Comparison of ENCODE assay signal across 8 mouse cellular contexts in the genomic region with DNA sequence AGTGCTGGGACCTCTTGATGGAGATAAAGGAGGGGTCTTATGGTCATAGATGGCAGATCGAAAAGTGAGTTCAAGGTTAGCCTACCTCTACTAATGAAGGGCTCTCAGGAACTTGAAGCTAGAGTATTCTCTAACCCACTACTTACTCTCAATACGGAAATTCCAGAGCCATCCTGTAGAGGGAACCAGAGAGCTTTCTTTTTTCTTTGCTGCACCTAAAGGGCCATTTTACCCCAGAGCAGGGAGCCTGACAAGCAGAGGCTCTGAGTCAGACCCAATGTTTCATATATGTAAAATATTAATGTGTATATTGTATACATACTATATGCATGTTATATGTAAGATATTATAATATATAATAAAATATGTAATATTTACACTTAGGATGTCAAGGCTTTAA.
DNase-seq lines count a peak whose midpoint lies in the region; ATAC-seq and TF ChIP-seq lines count a peak whose summit lies in the region.

No protein-coding gene starts in this region.

- no peaks in the 10 kb centered on the region for H3K4me1 ChIP-seq in heart, adult 2 months (ENCODE audit: control insufficient read depth, insufficient read depth, low read length)
- H3K4me1 ChIP-seq in heart, embryonic 12.5 days (replicated peaks), result no peaks in the 10 kb centered on the region
- no peaks in the 10 kb centered on the region for H3K4me1 ChIP-seq in E14TG2a.4 (replicated peaks; ENCODE audit: low read depth, low read length)

- no peaks in the 10 kb centered on the region for H3K79me2 ChIP-seq in heart, adult 2 months (replicated peaks; ENCODE audit: control insufficient read depth, insufficient read depth, low read length)

- H3K9me3 ChIP-seq in heart, embryonic 12.5 days (replicated peaks), result no peaks in the 10 kb centered on the region
- no peaks in the 10 kb centered on the region for H3K9me3 ChIP-seq in E14TG2a.4 (ENCODE audit: low read length)

- H3K9ac ChIP-seq in heart, adult 2 months (ENCODE audit: low read depth, low read length), result no peak overlapping the region
- no peak overlapping the region for H3K9ac ChIP-seq in heart, embryonic 12.5 days

- H3K27me3 ChIP-seq in heart, adult 2 months (ENCODE audit: control insufficient read depth, insufficient read depth, low read length), result no peaks in the 10 kb centered on the region; the same call in 1 of the 2 replicates
- H3K27me3 ChIP-seq in heart, embryonic 12.5 days (replicated peaks), result peaks cover 44% of the 10 kb centered on the region
- peaks cover 20% of the 10 kb centered on the region for H3K27me3 ChIP-seq in E14TG2a.4 (ENCODE audit: insufficient read depth, low read length)

- H3K4me2 ChIP-seq in heart, embryonic 12.5 days, result no peak overlapping the region

- no peak for TF ChIP-seq EP300 in heart, adult 2 months (IDR thresholded peaks at IDR 0.05; ENCODE audit: insufficient read depth, low read depth, low read length)

- peak; percentile 85 for TF ChIP-seq CTCF in heart, adult 2 months (IDR thresholded peaks at IDR 0.05)
- peak; percentile 69 for TF ChIP-seq CTCF in E14TG2a.4 (conservative IDR thresholded peaks at IDR 0.05; ENCODE audit: low read length)

- no peak for DNase-seq in heart, adult 2 months
- peak; percentile 29 for DNase-seq in c-Kit-positive CD71-positive TER-119-positive erythroid progenitor cells, embryonic 14.5 days (ENCODE audit: low spot score)
- DNase-seq in frontal cortex, adult 2 months (ENCODE audit: extremely low spot score in 1 of 2, low spot score in 1 of 2), result peak; percentile 45 to 93
- DNase-seq in large intestine, adult 2 months (ENCODE audit: low read depth, low spot score), result peak; percentile 36
- DNase-seq in lung, postnatal 36 days, result peak; percentile 72
- DNase-seq in testis, postnatal 10 days (ENCODE audit: low spot score), result peak; percentile 67

- H3K27ac ChIP-seq in heart, adult 2 months, result no peak overlapping the region
- H3K27ac ChIP-seq in heart, embryonic 12.5 days (ENCODE audit: poor library complexity, severe bottlenecking), result no peak overlapping the region

- no peak for TF ChIP-seq POLR2A in heart, adult 2 months (IDR thresholded peaks at IDR 0.05; ENCODE audit: insufficient read depth, low read depth, low read length)

- ATAC-seq in heart, embryonic 12.5 days (ENCODE audit: insufficient number of reproducible peaks, low FRiP score), result no peak

- H3K36me3 ChIP-seq in heart, adult 2 months (ENCODE audit: control insufficient read depth, insufficient read depth, low read length), result no peaks in the 10 kb centered on the region
- no peaks in the 10 kb centered on the region for H3K36me3 ChIP-seq in heart, embryonic 12.5 days
- no peaks in the 10 kb centered on the region for H3K36me3 ChIP-seq in E14TG2a.4 (ENCODE audit: insufficient read depth, low read length)

- intact Hi-C loops in heart, adult 2 months (cut with DNase I), result loop anchor here (1.0 to 10.0 kb wide), 4 partner anchors 58 to 692 kb away; no protein-coding TSS in a partner anchor

- 10% methylated on average over 2 of the region's 2 CpGs for WGBS in heart, adult 2 months
- WGBS in heart, embryonic 12.5 days, result 10% methylated on average over 2 of the region's 2 CpGs
- WGBS in large intestine, adult 2 months, result 13% methylated on average over 2 of the region's 2 CpGs

- no peak overlapping the region for H3K4me3 ChIP-seq in heart, adult 2 months
- no peak overlapping the region for H3K4me3 ChIP-seq in heart, embryonic 12.5 days
- H3K4me3 ChIP-seq in E14TG2a.4 (replicated peaks; ENCODE audit: low read length), result no peak overlapping the region

Comparison
In these comparisons a context has a peak if more than half of its experiments do, and no peak if none do; other contexts are left out.
1. DNase-seq: peak in c-Kit-positive CD71-positive TER-119-positive erythroid progenitor cells, embryonic 14.5 days (single experiment), frontal cortex, adult 2 months (2 of 2), large intestine, adult 2 months (single experiment), lung, postnatal 36 days (single experiment) and testis, postnatal 10 days (single experiment); none in heart, adult 2 months (0 of 2).